Mouse (Mus musculus) skeletal muscle tissue, adult 2 months (tissue): ENCODE results near the gene Otop3.

ENCODE experiments used
- DNase-seq: peaks from one replicate; pipeline ENCODE4 v3.0.0-alpha.2; 2012; ENCODE audit warnings: low read depth, low spot score

Gene Otop3

DNA sequence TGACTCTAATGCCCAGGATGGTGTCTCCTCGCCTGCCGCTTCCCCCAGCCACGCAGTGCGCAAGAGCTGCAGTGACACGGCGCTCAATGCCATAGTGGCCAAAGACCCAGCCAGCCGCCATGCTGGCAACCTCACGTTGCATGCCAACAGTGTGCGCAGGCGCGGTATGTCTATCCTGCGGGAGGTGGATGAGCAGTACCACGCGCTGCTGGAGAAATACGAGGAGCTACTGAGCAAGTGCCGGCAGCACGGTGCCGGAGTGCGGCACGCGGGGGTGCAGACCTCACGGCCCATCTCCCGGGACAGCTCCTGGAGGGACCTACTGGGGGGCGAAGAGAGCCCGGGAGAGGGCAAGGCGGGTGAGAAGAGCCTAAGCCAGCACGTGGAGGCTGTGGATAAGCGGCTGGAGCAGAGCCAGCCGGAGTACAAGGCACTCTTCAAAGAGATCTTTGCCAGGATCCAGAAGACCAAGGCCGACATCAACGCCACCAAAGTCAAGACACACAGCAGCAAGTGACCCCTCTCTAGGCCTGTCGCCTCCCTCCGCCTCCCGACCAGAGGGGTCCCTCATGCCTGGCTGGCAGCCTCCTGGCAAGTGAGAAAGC is 59.3 kb downstream of the Otop3 start:
- no peak for DNase-seq
